30 mouse cellular contexts compared by ENCODE assay signal in the genomic region with DNA sequence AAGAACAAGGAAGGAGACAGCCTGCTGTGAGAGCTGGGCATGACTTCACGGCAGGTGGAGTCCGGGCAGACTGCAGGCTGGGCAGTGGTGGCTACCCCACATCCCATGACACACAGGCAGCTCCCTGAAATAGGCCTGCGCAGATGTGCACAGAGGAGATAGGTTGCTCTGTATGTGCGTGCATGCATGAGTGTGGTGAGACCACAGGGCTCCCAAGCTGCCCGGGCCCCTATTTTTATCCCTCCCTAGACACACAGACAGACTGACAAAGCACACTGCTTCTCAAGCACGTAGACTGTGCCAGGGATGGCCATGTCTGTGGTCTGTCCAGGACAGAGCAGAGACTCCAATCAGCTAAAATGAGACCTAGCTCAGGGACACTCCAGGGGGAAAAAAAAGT. TPM values are rescaled to one million over a fixed set of nuclear protein-coding genes. Genes with fewer than 3 reads are reported as not detected.
"Had no signal": no experiment of that assay in that cellular context is flagged by ENCODE, and none has a peak within 500 bp of the region (broad histone marks: within the 10 kb centered on the region; RNA-seq: fewer than 3 reads in every experiment).

No protein-coding gene starts in this region.

- H3K9me3 ChIP-seq: heart, embryonic 10.5 days; heart, embryonic 12.5 days; hindbrain, embryonic 13.5 days; hindbrain, embryonic 15.5 days; intestine, embryonic 15.5 days; limb, embryonic 13.5 days; limb, embryonic 15.5 days; liver, embryonic 12.5 days had no signal

- H3K9ac ChIP-seq: heart, embryonic 12.5 days; hindbrain, embryonic 13.5 days; hindbrain, embryonic 15.5 days; intestine, embryonic 15.5 days; limb, embryonic 13.5 days; limb, embryonic 15.5 days; liver, embryonic 12.5 days had no signal

- DNase-seq: gastrocnemius, adult 2 months; gastrocnemius, postnatal 10 days; gastrocnemius, postnatal 25 days; heart, adult 18-20 months; heart, postnatal 10 days; heart, postnatal 4 days; kidney, adult 18-20 months; kidney, adult 8-10 months; kidney, postnatal 10 days; kidney, postnatal 25 days; kidney, postnatal 4 days; layer of hippocampus, postnatal 36 days; left cerebral cortex, postnatal 4 days had no signal

- H3K4me3 ChIP-seq: gastrocnemius, adult 2 months; heart, embryonic 10.5 days; heart, embryonic 12.5 days; hindbrain, embryonic 13.5 days; hindbrain, embryonic 15.5 days; intestine, embryonic 15.5 days; layer of hippocampus, adult 2 months; limb, embryonic 13.5 days; limb, embryonic 15.5 days; liver, embryonic 12.5 days had no signal

- H3K4me2 ChIP-seq: heart, embryonic 12.5 days; hindbrain, embryonic 13.5 days; hindbrain, embryonic 15.5 days; intestine, embryonic 15.5 days; limb, embryonic 13.5 days; limb, embryonic 15.5 days; liver, embryonic 12.5 days had no signal

- H3K27ac ChIP-seq: gastrocnemius, adult 2 months; heart, embryonic 10.5 days; hindbrain, embryonic 13.5 days; hindbrain, embryonic 15.5 days; intestine, embryonic 15.5 days; layer of hippocampus, adult 2 months; limb, embryonic 13.5 days; limb, embryonic 15.5 days; liver, embryonic 12.5 days had no signal

- ATAC-seq: inflammation-experienced regulatory T-cells, adult 6 months; intestine, embryonic 15.5 days; intestine, postnatal 0 days; liver, embryonic 12.5 days had no signal

- H3K36me3 ChIP-seq: heart, embryonic 10.5 days; heart, embryonic 12.5 days; hindbrain, embryonic 13.5 days; hindbrain, embryonic 15.5 days; intestine, embryonic 15.5 days; limb, embryonic 13.5 days; limb, embryonic 15.5 days; liver, embryonic 12.5 days had no signal

RNA-seq across cellular contexts. Expression of a gene that starts 10.7 kb away (rescaled TPM):
- total RNA-seq: layer of hippocampus, adult 2 months; layer of hippocampus, postnatal 14 days; layer of hippocampus, postnatal 36 days; left cerebral cortex, postnatal 10 days; left cerebral cortex, postnatal 25 days had no signal
- polyA plus RNA-seq: frontal cortex, adult 2 months; kidney, embryonic 14.5 days; kidney, embryonic 16.5 days had no signal
